Mouse (Mus musculus) embryonic facial prominence, embryonic 12.5 days (tissue): ENCODE measurements around the gene Pllp. TPM values are rescaled to one million over a fixed set of nuclear protein-coding genes. Genes with fewer than 3 reads are reported as not detected.

Experiments used
- ATAC-seq: fragments of 200-750 bp; cut with Nextera tagmentation; 2 replicates; pipeline ENCODE4 v1.8.0; 2017; ENCODE audit not compliant: insufficient number of reproducible peaks, insufficient read depth, low FRiP score, low TSS enrichment
- H3K27ac ChIP-seq: fragments of 300-500 bp; sonication (generic); 2 replicates; pipeline ENCODE4 v1.5.1; 2016; ENCODE audit warnings: mild to moderate bottlenecking
- H3K27me3 ChIP-seq: fragments of 300-500 bp; sonication (generic); 2 replicates; pipeline ENCODE4 v1.6.1; 2016; ENCODE audit warnings: mild to moderate bottlenecking, moderate library complexity
- H3K36me3 ChIP-seq: fragments of 300-500 bp; sonication (generic); 2 replicates; pipeline ENCODE4 v1.6.1; 2016; ENCODE audit warnings: mild to moderate bottlenecking
- H3K4me1 ChIP-seq: fragments of 300-500 bp; sonication (generic); 2 replicates; pipeline ENCODE4 v1.6.1; 2016
- H3K4me2 ChIP-seq: fragments of 300-500 bp; sonication (generic); replicated peaks from 2 replicates; pipeline ENCODE4 v1.6.1; 2016; ENCODE audit warnings: mild to moderate bottlenecking, moderate library complexity
- H3K4me3 ChIP-seq: fragments of 300-500 bp; sonication (generic); 2 replicates; pipeline ENCODE4 v1.5.1; 2016; ENCODE audit warnings: mild to moderate bottlenecking
- H3K9ac ChIP-seq: fragments of 300-500 bp; sonication (generic); 2 replicates; pipeline ENCODE4 v1.6.1; 2016; ENCODE audit warnings: mild to moderate bottlenecking, moderate library complexity
- H3K9me3 ChIP-seq: fragments of 300-500 bp; sonication (generic); 2 replicates; pipeline ENCODE4 v1.6.1; 2016; ENCODE audit warnings: mild to moderate bottlenecking, moderate library complexity
- WGBS: fragments of 180-500 bp; shearing (Covaris S2); methylation state at CpG from one replicate; pipeline ENCODE4 v1.1.7; 2016; 5-methylcytosine and 5-hydroxymethylcytosine counted together
- polyA plus RNA-seq: library from polyadenylated mRNA; unstranded; fragments of >200 nt; fragmentation: Nextera tagmentation; extraction: Ambion mirVana; gene quantifications from 2 replicates; pipeline ENCODE4 v1.2.1, GENCODE M21; 2016

Gene Pllp
- 2.3 TPM in 2 replicates for polyA plus RNA-seq

- Histone ChIP-seq H3K27me3 (peaks cover 64% of the 10 kb centered on the region), H3K9ac (no peak within 1 kb of the TSS), H3K36me3 (no peaks in the 10 kb centered on the region), H3K4me2 (peak within 1 kb of the TSS; percentile 86), H3K9me3 (no peaks in the 10 kb centered on the region), H3K27ac (no peak within 1 kb of the TSS), H3K4me3 (peak within 1 kb of the TSS; percentile 44), H3K4me1 (peaks cover 13% of the 10 kb centered on the region)
- WGBS: under 1% methylated on average over 41 of the region's 41 CpGs
- ATAC-seq: peak; percentile 43; the same call in 1 of the 2 replicates
Measured at GRCm38 (mm10) chr8:94695994-94696384, at the start of gene Pllp. Pllp (minus strand) TSS chr8:94696278.

- 88% methylated on average over 7 of the region's 7 CpGs for WGBS
- no peak within 1 kb of the TSS for H3K4me2 ChIP-seq
- H3K9me3 ChIP-seq: no peaks in the 10 kb centered on the region
- no peaks in the 10 kb centered on the region for H3K27me3 ChIP-seq
- H3K4me3 ChIP-seq: no peak within 1 kb of the TSS
- H3K9ac ChIP-seq: no peak within 1 kb of the TSS
- no peaks in the 10 kb centered on the region for H3K36me3 ChIP-seq
- 0 out of 2 replicates have a peak, but pooled peaks cover 2% of the 10 kb centered on the region for H3K4me1 ChIP-seq
- H3K27ac ChIP-seq: no peak within 1 kb of the TSS
- no peak for ATAC-seq
Measured at GRCm38 (mm10) chr8:94745476-94746184, 49.6 kb upstream of the Pllp start, which contains the start of gene Ccl22. Ccl22 (plus strand) TSS chr8:94745590.

DNA sequence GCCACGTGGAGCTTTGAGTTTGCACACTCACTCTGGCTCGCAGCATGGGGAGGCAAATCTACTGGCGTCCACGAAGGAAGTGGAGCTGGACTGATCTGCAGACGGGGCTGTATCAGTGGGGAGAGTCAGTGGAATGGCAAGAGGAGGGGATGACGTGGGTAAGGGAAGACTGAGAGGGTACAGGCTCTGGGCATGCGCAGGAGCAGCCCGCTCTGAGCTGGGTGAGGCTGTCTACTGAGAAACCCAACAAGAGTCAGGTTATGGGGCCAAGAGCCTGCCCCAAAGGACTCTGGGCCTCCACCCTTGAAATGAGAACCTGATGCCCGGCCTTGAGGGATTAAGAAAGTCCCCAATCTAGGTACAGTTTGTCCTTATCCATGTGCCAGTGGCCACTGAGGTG, 48.9 kb upstream of the Pllp start:
- Histone ChIP-seq H3K4me2 (no peak overlapping the region), H3K27me3 (no peaks in the 10 kb centered on the region), H3K9me3 (no peaks in the 10 kb centered on the region), H3K27ac (no peak overlapping the region), H3K4me1 (no peaks in the 10 kb centered on the region), H3K4me3 (no peak overlapping the region), H3K36me3 (no peaks in the 10 kb centered on the region), H3K9ac (no peak overlapping the region)
- ATAC-seq: no peak
- 80% methylated on average over 9 of the region's 9 CpGs for WGBS

GRCm38 (mm10) chr8:94744484-94744883, 48.4 kb upstream of the Pllp start:
- Histone ChIP-seq H3K27ac (no peak overlapping the region), H3K9me3 (no peaks in the 10 kb centered on the region), H3K9ac (no peak overlapping the region), H3K27me3 (no peaks in the 10 kb centered on the region), H3K4me2 (no peak overlapping the region), H3K4me1 (no peaks in the 10 kb centered on the region), H3K4me3 (no peak overlapping the region), H3K36me3 (no peaks in the 10 kb centered on the region)
- WGBS: 88% methylated on average over 5 of the region's 5 CpGs
- ATAC-seq: no peak

- no peak overlapping the region for H3K9ac ChIP-seq
- H3K9me3 ChIP-seq: no peaks in the 10 kb centered on the region
- H3K27me3 ChIP-seq: no peaks in the 10 kb centered on the region
- no peak overlapping the region for H3K4me2 ChIP-seq
- WGBS: 94% methylated on average over 4 of the region's 4 CpGs
- H3K36me3 ChIP-seq: no peaks in the 10 kb centered on the region
- no peak for ATAC-seq
- H3K4me3 ChIP-seq: no peak overlapping the region
- H3K4me1 ChIP-seq: no peaks in the 10 kb centered on the region
- H3K27ac ChIP-seq: no peak overlapping the region
Measured at GRCm38 (mm10) chr8:94741726-94742125, 45.6 kb upstream of the Pllp start.

GRCm38 (mm10) chr8:94740591-94740990, 44.5 kb upstream of the Pllp start:
- ATAC-seq: no peak
- H3K27me3 ChIP-seq: no peaks in the 10 kb centered on the region
- no peak overlapping the region for H3K4me3 ChIP-seq
- no peaks in the 10 kb centered on the region for H3K9me3 ChIP-seq
- H3K9ac ChIP-seq: no peak overlapping the region
- H3K4me1 ChIP-seq: no peaks in the 10 kb centered on the region
- no peak overlapping the region for H3K4me2 ChIP-seq
- H3K27ac ChIP-seq: no peak overlapping the region
- H3K36me3 ChIP-seq: no peaks in the 10 kb centered on the region
- 84% methylated on average over 3 of the region's 3 CpGs for WGBS

- H3K27ac ChIP-seq: no peak overlapping the region
- H3K9me3 ChIP-seq: no peaks in the 10 kb centered on the region
- H3K4me1 ChIP-seq: no peaks in the 10 kb centered on the region
- no peak overlapping the region for H3K4me2 ChIP-seq
- no peaks in the 10 kb centered on the region for H3K27me3 ChIP-seq
- no peak for ATAC-seq
- WGBS: 88% methylated on average over 6 of the region's 6 CpGs
- H3K36me3 ChIP-seq: no peaks in the 10 kb centered on the region
- no peak overlapping the region for H3K9ac ChIP-seq
- no peak overlapping the region for H3K4me3 ChIP-seq
Measured at GRCm38 (mm10) chr8:94739829-94740228, 43.8 kb upstream of the Pllp start.

- H3K36me3 ChIP-seq: no peaks in the 10 kb centered on the region
- H3K9ac ChIP-seq: no peak overlapping the region
- ATAC-seq: no peak
- H3K4me2 ChIP-seq: no peak overlapping the region
- H3K4me1 ChIP-seq: no peaks in the 10 kb centered on the region
- 64% methylated on average over 5 of the region's 5 CpGs for WGBS
- no peak overlapping the region for H3K4me3 ChIP-seq
- H3K27ac ChIP-seq: no peak overlapping the region
- H3K27me3 ChIP-seq: no peaks in the 10 kb centered on the region
- H3K9me3 ChIP-seq: no peaks in the 10 kb centered on the region
Measured at GRCm38 (mm10) chr8:94735426-94736094, 39.5 kb upstream of the Pllp start.

DNA sequence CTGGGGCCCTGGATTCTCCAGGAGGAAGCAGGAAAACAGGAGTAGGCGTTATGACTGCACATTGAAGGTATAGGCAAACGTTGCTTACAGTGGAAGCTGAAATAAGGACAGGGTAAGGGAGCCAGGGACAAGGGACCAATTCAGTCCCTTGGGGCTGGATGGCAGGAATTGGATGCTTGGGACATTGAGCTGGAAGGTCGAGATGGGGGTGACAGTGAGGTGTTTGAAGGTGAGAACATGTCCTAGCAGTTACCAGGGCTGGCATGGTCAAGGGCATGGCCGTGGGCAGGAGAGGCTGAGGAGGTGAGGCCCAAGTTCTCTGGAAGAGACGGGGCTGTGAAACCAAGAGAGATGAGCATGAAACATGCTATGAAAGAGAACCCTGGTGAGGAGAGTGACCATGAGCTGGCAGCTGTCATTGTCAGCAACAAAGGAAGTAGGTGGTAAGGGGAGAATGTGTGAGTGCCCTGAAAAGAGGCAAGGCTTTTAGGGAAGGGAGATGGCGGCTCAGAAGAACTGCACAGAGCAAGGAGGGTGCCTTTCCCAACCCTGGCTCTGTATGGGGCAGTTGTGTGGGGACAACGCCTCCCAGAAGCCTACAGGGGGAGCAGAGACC, 38.8 kb upstream of the Pllp start:
- Histone ChIP-seq H3K4me1 (no peaks in the 10 kb centered on the region), H3K9ac (no peak overlapping the region), H3K27ac (no peak overlapping the region), H3K4me3 (no peak overlapping the region), H3K9me3 (no peaks in the 10 kb centered on the region), H3K4me2 (no peak overlapping the region), H3K27me3 (no peaks in the 10 kb centered on the region), H3K36me3 (no peaks in the 10 kb centered on the region)
- ATAC-seq: no peak
- 80% methylated on average over 7 of the region's 7 CpGs for WGBS

DNA sequence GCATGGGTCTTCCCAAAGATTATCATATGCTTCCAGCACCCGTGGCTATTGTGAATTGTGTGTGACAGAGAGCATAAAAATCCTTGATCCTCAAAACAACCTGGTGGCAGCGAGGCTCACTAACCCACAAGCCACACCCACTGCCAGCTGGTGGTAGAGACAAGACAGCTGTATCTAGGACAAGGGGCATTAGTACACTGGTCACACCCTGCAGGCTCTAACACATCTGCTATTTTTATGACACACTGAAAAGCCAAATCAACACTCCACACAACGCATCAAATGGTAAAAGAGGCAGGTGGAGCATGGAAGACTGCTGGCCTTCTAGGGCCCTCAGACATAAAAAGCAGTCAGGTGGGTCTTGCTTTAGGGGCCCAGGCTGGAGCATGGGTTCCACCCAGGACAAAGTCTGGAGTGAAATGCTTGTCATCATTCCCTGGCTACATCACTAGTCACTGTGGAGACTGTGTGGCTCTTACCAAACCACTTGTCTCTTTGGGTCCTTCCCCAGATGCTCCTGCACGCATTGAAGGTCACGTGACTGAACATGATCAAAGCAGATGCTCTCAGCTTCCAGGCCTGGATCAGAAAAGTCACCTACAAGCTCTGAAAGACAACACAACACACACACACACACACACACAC, 37.9 kb upstream of the Pllp start:
- H3K27me3 ChIP-seq: no peaks in the 10 kb centered on the region
- no peaks in the 10 kb centered on the region for H3K4me1 ChIP-seq
- no peak overlapping the region for H3K27ac ChIP-seq
- 75% methylated on average over 5 of the region's 5 CpGs for WGBS
- no peak overlapping the region for H3K4me2 ChIP-seq
- ATAC-seq: no peak
- no peak overlapping the region for H3K4me3 ChIP-seq
- no peaks in the 10 kb centered on the region for H3K9me3 ChIP-seq
- H3K9ac ChIP-seq: no peak overlapping the region
- no peaks in the 10 kb centered on the region for H3K36me3 ChIP-seq

- H3K27ac ChIP-seq: no peak overlapping the region
- no peak for ATAC-seq
- H3K9ac ChIP-seq: no peak overlapping the region
- H3K9me3 ChIP-seq: no peaks in the 10 kb centered on the region
- H3K4me3 ChIP-seq: no peak overlapping the region
- H3K4me2 ChIP-seq: no peak overlapping the region
- H3K27me3 ChIP-seq: no peaks in the 10 kb centered on the region
- no peaks in the 10 kb centered on the region for H3K36me3 ChIP-seq
- H3K4me1 ChIP-seq: no peaks in the 10 kb centered on the region
- 70% methylated on average over 4 of the region's 4 CpGs for WGBS
Measured at GRCm38 (mm10) chr8:94729301-94729700, 33.2 kb upstream of the Pllp start.
